Mouse (Mus musculus): ENCODE measurements around the gene 2310061I04Rik. TPM values are rescaled to one million over a fixed set of nuclear protein-coding genes. Genes with fewer than 3 reads are reported as not detected.

2310061I04Rik gene
- total and polyA plus RNA-seq, 3 experiments = 11.4 to 106 TPM; not detected in 1

DNA sequence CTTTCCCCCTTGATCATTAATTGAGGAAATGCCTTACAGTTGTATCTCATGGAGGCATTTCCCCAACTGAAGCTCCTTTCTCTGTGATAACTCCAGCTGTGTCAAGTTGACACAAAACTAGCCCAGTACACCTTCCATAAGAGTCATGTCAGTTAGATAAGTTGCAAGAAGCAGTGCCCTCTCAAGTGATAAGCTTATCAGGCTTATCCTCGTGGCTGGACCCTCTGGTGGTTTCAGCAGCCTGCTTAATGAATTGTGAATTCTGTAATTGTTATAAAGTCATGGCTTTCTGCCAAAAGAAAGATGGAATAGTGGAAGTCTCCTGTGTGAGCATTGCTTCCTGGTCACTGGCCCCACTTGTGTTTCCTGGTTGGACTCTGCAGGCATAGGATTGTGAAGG, 30.2 kb upstream of the 2310061I04Rik start (continued):
- TF ChIP-seq USF2 (IDR thresholded peaks at IDR 0.05; ENCODE audit: borderline replicate concordance in 1 of 2, insufficient read depth in 1 of 2, low read depth in 1 of 2, low read length in 2 of 2) (no peak), MAFK (IDR thresholded peaks at IDR 0.05; ENCODE audit: borderline replicate concordance, low read depth, low read length) (no peak; the same call in 1 of the 2 replicates), RCOR1 (IDR thresholded peaks at IDR 0.05; ENCODE audit: low read depth, low read length) (peak; percentile 66; the same call in 1 of the 2 replicates), GABPA (IDR thresholded peaks at IDR 0.05; ENCODE audit: low read depth, low read length) (no peak), ZNF384 (IDR thresholded peaks at IDR 0.05; ENCODE audit: low read depth, low read length) (no peak), GATA1 (IDR thresholded peaks at IDR 0.05; ENCODE audit: low read depth, low read length) (peak; percentile 99), EP300 (IDR thresholded peaks at IDR 0.05; ENCODE audit: low read depth in 1 of 2, low read length in 2 of 2) (peak; percentile 94 to 95), JUND (IDR thresholded peaks at IDR 0.05; ENCODE audit: low read depth, low read length) (0 out of 2 replicates have a peak, but pooled peaks have one; percentile 49), CHD1 (IDR thresholded peaks at IDR 0.05; ENCODE audit: low read depth, low read length) (no peak), ZKSCAN1 (IDR thresholded peaks at IDR 0.05; ENCODE audit: low read depth, low read length) (no peak), TAL1 (IDR thresholded peaks at IDR 0.05; ENCODE audit: low read length) (peak; percentile 87), HCFC1 (IDR thresholded peaks at IDR 0.05; ENCODE audit: low read depth, low read length) (no peak)

DNA sequence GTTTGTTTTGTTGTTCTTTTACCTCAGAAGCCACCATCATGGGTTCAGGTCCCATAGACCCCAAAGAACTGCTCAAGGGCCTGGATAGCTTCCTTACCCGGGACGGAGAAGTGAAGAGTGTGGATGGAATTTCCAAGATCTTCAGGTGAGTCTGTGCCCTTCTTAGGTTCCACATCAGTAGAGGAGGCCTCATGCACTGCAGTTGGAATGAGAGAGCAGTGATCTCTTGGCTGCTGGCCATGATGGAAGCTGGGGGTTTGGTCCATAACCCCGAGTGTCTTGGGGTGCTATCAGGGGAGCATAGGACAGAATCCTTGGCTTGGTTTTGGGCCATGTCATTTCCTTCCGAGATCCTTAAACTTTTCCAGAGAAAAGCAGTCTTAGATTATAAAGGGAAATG, 26.1 kb upstream of the 2310061I04Rik start:
- Histone ChIP-seq H3K4me1 (ENCODE audit: control insufficient read depth in 1 of 2, insufficient read depth in 2 of 2, low read length in 2 of 2) (peaks cover 27 to 68% of the 10 kb centered on the region in 2 experiments), H3K27me3 (ENCODE audit: control insufficient read depth in 1 of 2, insufficient read depth in 2 of 2, low read length in 2 of 2) (no peaks in the 10 kb centered on the region), H3K79me2 (ENCODE audit: control insufficient read depth, insufficient read depth, low read length, poor library complexity) (peaks cover 14% of the 10 kb centered on the region), H3K9me3 (replicated peaks; ENCODE audit: insufficient read depth, low read length) (no peaks in the 10 kb centered on the region), H3K27ac (ENCODE audit: control insufficient read depth, low read depth, low read length) (no peak overlapping the region), H3K9ac (ENCODE audit: control insufficient read depth, low read depth, low read length, poor library complexity, severe bottlenecking) (no peak overlapping the region), H3K36me3 (ENCODE audit: control insufficient read depth in 1 of 2, insufficient read depth in 2 of 2, low read length in 2 of 2) (peaks cover 10 to 77% of the 10 kb centered on the region in 2 experiments), H3K4me3 (ENCODE audit: control insufficient read depth in 1 of 2, insufficient read depth in 1 of 2, low read depth in 2 of 2, low read length in 2 of 2) (no peak overlapping the region)
- no peak for DNase-seq (ENCODE audit: low read depth, low spot score)
- no peak for TF ChIP-seq TBP (IDR thresholded peaks at IDR 0.05; ENCODE audit: low read depth, low read length)
- TF ChIP-seq POLR2AphosphoS2 (IDR thresholded peaks at IDR 0.05; ENCODE audit: low read length) = no peak
- no peak for TF ChIP-seq MXI1 (IDR thresholded peaks at IDR 0.05; ENCODE audit: low read depth, low read length)
- TF ChIP-seq ZNF384 (IDR thresholded peaks at IDR 0.05; ENCODE audit: low read depth, low read length) = no peak
- TF ChIP-seq POLR2A (IDR thresholded peaks at IDR 0.05; ENCODE audit: control insufficient read depth in 1 of 2, insufficient read depth in 1 of 2, low read depth in 1 of 2, low read length in 2 of 2, poor library complexity in 1 of 2) = peak in 1 of 2 experiments; percentile 43; a peak in 1 of 4 replicates

- H3K27ac ChIP-seq (ENCODE audit: control insufficient read depth, low read depth, low read length) = no peak overlapping the region
- H3K9me3 ChIP-seq (replicated peaks; ENCODE audit: insufficient read depth, low read length) = no peaks in the 10 kb centered on the region
- H3K4me3 ChIP-seq (ENCODE audit: control insufficient read depth in 1 of 2, insufficient read depth in 1 of 2, low read depth in 2 of 2, low read length in 2 of 2) = no peak overlapping the region
- peaks cover 18% of the 10 kb centered on the region for H3K79me2 ChIP-seq (ENCODE audit: control insufficient read depth, insufficient read depth, low read length, poor library complexity)
- TF ChIP-seq SMC3 (IDR thresholded peaks at IDR 0.05; ENCODE audit: low read depth, low read length) = no peak
- no peak for TF ChIP-seq USF2 (IDR thresholded peaks at IDR 0.05; ENCODE audit: borderline replicate concordance in 1 of 2, insufficient read depth in 1 of 2, low read depth in 1 of 2, low read length in 2 of 2)
- TF ChIP-seq EP300 (IDR thresholded peaks at IDR 0.05; ENCODE audit: low read depth in 1 of 2, low read length in 2 of 2) = no peak
- no peak for TF ChIP-seq MAZ (IDR thresholded peaks at IDR 0.05; ENCODE audit: low read depth, low read length)
- no peak for TF ChIP-seq TCF12 (IDR thresholded peaks at IDR 0.05; ENCODE audit: low read depth, low read length)
- TF ChIP-seq CHD2 (IDR thresholded peaks at IDR 0.05; ENCODE audit: low read length) = no peak
- no peak for TF ChIP-seq POLR2A (IDR thresholded peaks at IDR 0.05; ENCODE audit: control insufficient read depth in 1 of 2, insufficient read depth in 1 of 2, low read depth in 1 of 2, low read length in 2 of 2, poor library complexity in 1 of 2)
- H3K9ac ChIP-seq (ENCODE audit: control insufficient read depth, low read depth, low read length, poor library complexity, severe bottlenecking) = no peak overlapping the region
- peaks cover 24 to 62% of the 10 kb centered on the region in 2 experiments for H3K4me1 ChIP-seq (ENCODE audit: control insufficient read depth in 1 of 2, insufficient read depth in 2 of 2, low read length in 2 of 2)
- DNase-seq (ENCODE audit: low read depth, low spot score) = peak; percentile 32
- peaks cover 8 to 71% of the 10 kb centered on the region in 2 experiments for H3K36me3 ChIP-seq (ENCODE audit: control insufficient read depth in 1 of 2, insufficient read depth in 2 of 2, low read length in 2 of 2)
- no peaks in the 10 kb centered on the region for H3K27me3 ChIP-seq (ENCODE audit: control insufficient read depth in 1 of 2, insufficient read depth in 2 of 2, low read length in 2 of 2)
Observed at GRCm38 (mm10) chr17:35922566-35922965, 25.3 kb upstream of the 2310061I04Rik start.

All from MEL (cell line).